Comparison of ENCODE assay signal across 12 mouse cellular contexts in the genomic region with DNA sequence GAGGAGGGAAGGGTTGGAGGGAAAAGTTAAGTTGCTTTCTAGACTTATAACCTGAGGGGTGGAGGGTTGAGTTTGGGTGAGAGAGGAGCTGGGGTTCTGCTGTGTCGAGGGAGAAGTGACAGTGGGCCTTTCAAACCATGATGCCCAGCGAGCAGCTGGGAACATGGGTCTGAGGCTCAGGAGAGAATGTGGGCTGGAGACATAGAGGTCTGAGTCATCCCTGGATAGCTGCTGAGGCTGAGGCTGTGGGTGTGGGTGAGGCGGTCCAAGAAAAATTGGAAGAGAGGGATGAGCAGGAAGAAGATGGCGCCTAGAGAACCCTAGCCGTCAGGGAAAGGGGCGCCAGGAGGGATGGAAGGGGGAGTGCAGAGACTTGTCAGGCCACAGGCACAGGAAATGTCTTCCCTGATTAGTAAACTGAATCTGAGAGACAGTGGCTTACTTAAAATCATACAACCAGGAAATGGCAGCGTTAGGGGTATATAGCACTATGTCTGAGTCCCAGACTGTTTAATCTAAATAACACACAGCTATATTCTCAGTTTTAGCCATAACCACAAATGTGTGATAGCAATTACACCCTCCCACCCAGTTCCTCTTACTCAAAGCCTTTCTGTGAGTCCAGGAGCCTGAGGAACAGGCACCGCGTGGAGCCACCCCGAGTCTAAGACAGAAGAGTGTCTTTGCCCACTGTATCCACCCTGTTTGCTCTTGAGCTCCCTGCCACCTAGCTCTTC. TPM values are rescaled to one million over a fixed set of nuclear protein-coding genes. Genes with fewer than 3 reads are reported as not detected.
DNase-seq lines count a peak whose midpoint lies in the region; TF ChIP-seq lines count a peak whose summit lies in the region.
"Had no signal": no experiment of that assay in that cellular context is flagged by ENCODE, and none has a peak within 500 bp of the region (broad histone marks: within the 10 kb centered on the region; RNA-seq: fewer than 3 reads in every experiment).

No protein-coding gene starts in this region.

- no peak overlapping the region for H3K4me3 ChIP-seq in left cerebral cortex, adult 2 months
- H3K4me3 ChIP-seq: erythroblast, embryonic 14.5 days; liver, embryonic 13.5 days had no signal

- no peak for TF ChIP-seq CTCF in left cerebral cortex, adult 2 months (IDR thresholded peaks at IDR 0.05)

- peak; percentile 49 to 50 for DNase-seq in layer of hippocampus, adult 8-10 months (ENCODE audit: low spot score in 2 of 2)
- DNase-seq in layer of hippocampus, adult 9-10 months (ENCODE audit: low spot score), result no peak
- DNase-seq in brain, adult 2 months (ENCODE audit: low read depth, low spot score), result peak; percentile 91
- peak; percentile 53 to 57 for DNase-seq in left cerebral cortex, adult 2 months (ENCODE audit: extremely low spot score in 1 of 2, low spot score in 2 of 2)
- DNase-seq in right cerebral cortex, postnatal 14 days, result peak; percentile 30
- DNase-seq in urinary bladder, adult 18-20 months (ENCODE audit: low spot score in 2 of 2), result no peak
- no peak for DNase-seq in thymus, adult 18-20 months
- no peak for DNase-seq in gastrocnemius, postnatal 4 days (ENCODE audit: low spot score in 2 of 2)
- DNase-seq: adrenal gland, postnatal 25 days; liver, embryonic 13.5 days had no signal

- H3K27ac ChIP-seq in left cerebral cortex, adult 2 months, result peak overlapping the region; percentile 91
- H3K27ac ChIP-seq: liver, embryonic 13.5 days had no signal

- intact Hi-C loops in left cerebral cortex, adult 2 months (cut with DNase I), result loop anchor here (1.0 kb wide), 1 partner anchor 24 kb away; no protein-coding TSS in a partner anchor

RNA-seq across cellular contexts. Expression of a gene that starts 12.2 kb away (rescaled TPM):
- 10 to 100 TPM; 27.3 to 34.8 (median 31.1) TPM for total RNA-seq in layer of hippocampus, adult 8-10 months (2022)
- total RNA-seq in left cerebral cortex, adult 2 months (2021), result 10 to 100 TPM; 28.8 to 30.6 TPM
- under 1 TPM in 1 of 2 experiments, not detected in 1; 0.15 TPM for total RNA-seq in gastrocnemius, postnatal 4 days (2021)
- total RNA-seq: megakaryocyte-erythroid progenitor cell, adult 5-6 weeks had no signal

RNA-seq across cellular contexts. Expression of a gene that starts 27.2 kb away (rescaled TPM):
- total RNA-seq in layer of hippocampus, adult 8-10 months (2022), result 100 to 1,000 TPM; 118 to 145 (median 127) TPM
- 100 to 1,000 TPM; 144 to 156 TPM for total RNA-seq in left cerebral cortex, adult 2 months (2021)
- total RNA-seq in gastrocnemius, postnatal 4 days (2021), result 10 to 100 TPM; 22.2 to 24.0 TPM

RNA-seq across cellular contexts. Expression of a gene that starts 50.2 kb away (rescaled TPM):
- 1 to 10 TPM; 1.8 to 3.3 (median 2.9) TPM for total RNA-seq in layer of hippocampus, adult 8-10 months (2022)
- 1 to 10 TPM; 3.7 to 4.1 TPM for total RNA-seq in left cerebral cortex, adult 2 months (2021)
- under 1 TPM; 0.42 to 0.65 TPM for total RNA-seq in gastrocnemius, postnatal 4 days (2021)
- total RNA-seq: megakaryocyte-erythroid progenitor cell, adult 5-6 weeks had no signal

RNA-seq across cellular contexts. Expression of a gene that starts 50.5 kb away (rescaled TPM):
- 100 to 1,000 TPM in 2 of 4 experiments, 10 to 100 TPM in 2; 49.0 to 144 (median 85.2) TPM for total RNA-seq in layer of hippocampus, adult 8-10 months (2022)
- 10 to 100 TPM; 49.3 to 53.1 TPM for total RNA-seq in left cerebral cortex, adult 2 months (2021)
- total RNA-seq in gastrocnemius, postnatal 4 days (2021), result 10 to 100 TPM; 30.0 to 35.1 TPM

Comparison
In these comparisons a context has a peak if more than half of its experiments do, and no peak if none do; other contexts are left out.
1. DNase-seq: peak in layer of hippocampus, adult 8-10 months (2 of 2), brain, adult 2 months (single experiment), left cerebral cortex, adult 2 months (2 of 2) and right cerebral cortex, postnatal 14 days (single experiment); none in layer of hippocampus, adult 9-10 months (single experiment), urinary bladder, adult 18-20 months (0 of 2), thymus, adult 18-20 months (0 of 2) and gastrocnemius, postnatal 4 days (0 of 2).
2. RNA of a gene that starts 12.2 kb away (total RNA-seq): 27.3 to 34.8 TPM in layer of hippocampus, adult 8-10 months and 28.8 to 30.6 TPM in left cerebral cortex, adult 2 months; 0.15 TPM in gastrocnemius, postnatal 4 days; every median in the first group is over 10 times any median in the second.
3. RNA of a gene that starts 27.2 kb away (total RNA-seq): 144 to 156 TPM in left cerebral cortex, adult 2 months and 118 to 145 TPM in layer of hippocampus, adult 8-10 months; 22.2 to 24.0 TPM in gastrocnemius, postnatal 4 days; every median in the first group is over 4 times any median in the second.